Mouse (Mus musculus): ENCODE measurements around the gene Cwh43.
"Not testable (repeated sequence)": the region's sequence is repeated elsewhere in the genome, so short reads cannot be mapped to it uniquely, and the experiment has no call there.

The Cwh43 gene

DNA sequence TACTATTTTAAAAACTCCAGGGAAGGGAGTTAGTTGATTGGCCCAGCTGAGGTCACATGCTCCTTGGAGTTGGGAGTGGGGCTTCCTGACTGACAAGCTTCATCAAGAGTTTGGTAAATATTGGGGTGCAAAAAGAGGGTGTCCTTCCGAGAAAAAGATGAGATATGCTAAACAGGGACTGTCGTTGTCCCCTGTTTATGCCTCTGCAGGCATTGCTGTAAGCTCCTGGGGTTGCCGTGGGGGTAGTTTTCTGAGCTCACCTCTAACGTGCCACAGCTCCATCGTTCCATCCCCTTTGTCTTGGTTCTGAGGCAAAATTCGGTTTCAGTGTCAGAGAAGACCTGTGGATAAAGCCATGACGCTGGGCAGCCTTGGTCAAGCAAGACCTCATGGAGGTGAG lies 74.8 kb downstream of the Cwh43 start, which contains the start of gene Dcun1d4:
Gene Dcun1d4 (plus strand): TSS at position 301 of the 400 bp plus-strand sequence.
- no peak for DNase-seq (ENCODE audit: low spot score)

DNA sequence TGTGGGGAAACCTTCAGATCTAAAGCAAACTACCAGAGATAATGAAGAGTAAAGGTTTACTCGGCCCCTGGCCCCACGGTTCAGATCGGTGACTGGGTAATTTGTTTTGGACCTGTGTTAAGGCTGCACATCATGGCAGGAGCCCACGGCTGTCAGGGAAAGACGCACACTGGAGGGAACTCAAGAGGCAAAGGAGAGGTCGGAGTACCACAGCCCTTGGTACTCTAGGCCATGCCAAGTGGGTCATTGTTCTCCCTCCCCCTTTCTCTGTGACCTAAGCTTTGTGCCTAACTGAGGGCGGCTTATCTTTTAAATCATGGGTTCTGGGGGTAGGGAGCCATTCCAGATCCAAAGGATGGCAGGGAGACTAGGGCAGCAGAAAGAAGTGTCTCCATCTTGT lies 75.5 kb downstream of the Cwh43 start:
- no peak for DNase-seq (ENCODE audit: low spot score)

- DNase-seq (ENCODE audit: low spot score), result not testable (repeated sequence)
Observed at GRCm38 (mm10) chr5:73482381-73482780, 76.5 kb downstream of the Cwh43 start.

DNA sequence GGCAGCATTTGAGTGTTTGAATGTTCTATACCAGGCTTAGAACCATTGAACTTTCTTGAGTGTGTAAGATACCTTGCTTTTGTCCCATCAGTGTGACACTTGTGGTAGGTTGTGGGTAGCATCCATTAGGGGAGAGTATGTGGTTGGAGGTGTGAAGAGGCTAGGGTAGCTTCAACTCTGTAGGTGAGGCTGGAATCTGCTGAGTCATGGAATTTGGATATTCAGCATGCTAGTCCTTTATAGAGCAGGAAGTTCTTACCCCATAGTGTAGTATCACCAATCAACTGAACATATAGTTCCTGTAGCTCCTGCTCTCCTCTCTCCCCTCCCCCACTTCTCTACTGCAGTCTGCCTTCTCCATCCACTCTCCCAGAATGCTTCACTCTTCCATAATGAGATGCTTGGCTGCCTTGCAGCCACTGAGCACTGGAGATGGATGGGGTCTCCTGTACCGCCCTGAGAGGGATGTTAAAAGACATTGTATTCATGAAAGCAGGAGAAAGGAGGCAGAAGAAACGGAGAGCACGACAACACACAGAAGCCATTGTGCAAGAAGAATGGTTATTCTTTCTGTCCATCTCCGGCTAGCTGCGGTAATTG lies 78.2 kb downstream of the Cwh43 start:
- peak; percentile 23 for DNase-seq (ENCODE audit: low spot score)

- DNase-seq (ENCODE audit: low spot score), result peak; percentile 28
Observed at GRCm38 (mm10) chr5:73486451-73486850, 80.6 kb downstream of the Cwh43 start.

DNA sequence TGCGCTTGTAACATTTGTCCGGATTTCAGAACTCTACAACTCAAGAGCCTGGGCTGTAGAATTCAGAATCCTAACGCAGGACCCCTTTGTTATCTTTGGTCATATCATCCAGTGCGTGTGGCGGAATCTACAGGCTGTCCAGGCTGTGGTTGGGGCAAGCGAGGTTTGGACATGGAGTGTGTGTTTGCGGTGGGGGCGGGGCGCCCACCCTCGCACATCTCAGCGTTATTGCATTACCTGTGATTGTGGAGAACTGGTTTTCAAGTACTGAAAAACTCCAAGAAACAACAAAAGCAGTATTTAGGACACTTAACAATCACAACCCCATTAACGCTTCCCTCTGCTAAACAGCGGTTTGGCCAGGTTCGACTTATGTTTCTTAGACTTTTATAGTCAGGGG lies 84.0 kb downstream of the Cwh43 start:
- peak; percentile 66 for DNase-seq (ENCODE audit: low spot score)

DNA sequence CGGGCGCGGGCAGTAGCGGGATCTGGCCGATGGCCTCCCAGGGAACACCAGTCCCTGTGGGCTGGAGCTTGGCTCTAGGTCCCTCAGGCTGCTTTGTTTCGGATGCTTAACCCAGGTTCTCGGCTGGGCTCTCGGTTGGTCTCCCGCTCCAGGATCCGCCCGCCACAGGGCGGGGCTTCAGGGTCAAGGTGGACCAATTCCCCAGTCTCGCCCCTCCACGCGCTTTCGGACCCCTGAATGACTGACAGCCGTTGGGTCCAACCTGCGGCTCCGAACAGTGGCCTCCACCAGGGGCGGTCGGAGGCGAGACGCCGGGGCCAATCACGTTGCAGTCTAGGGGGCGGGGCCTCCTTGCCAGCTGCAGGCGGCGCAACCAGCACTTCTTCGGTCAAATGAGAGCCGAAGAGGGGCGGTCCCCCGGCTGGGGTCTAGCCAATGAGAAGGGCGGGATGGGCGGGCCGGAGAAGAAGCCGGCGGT lies 84.8 kb downstream of the Cwh43 start:
- DNase-seq (ENCODE audit: low spot score), result peak; percentile 100

DNA sequence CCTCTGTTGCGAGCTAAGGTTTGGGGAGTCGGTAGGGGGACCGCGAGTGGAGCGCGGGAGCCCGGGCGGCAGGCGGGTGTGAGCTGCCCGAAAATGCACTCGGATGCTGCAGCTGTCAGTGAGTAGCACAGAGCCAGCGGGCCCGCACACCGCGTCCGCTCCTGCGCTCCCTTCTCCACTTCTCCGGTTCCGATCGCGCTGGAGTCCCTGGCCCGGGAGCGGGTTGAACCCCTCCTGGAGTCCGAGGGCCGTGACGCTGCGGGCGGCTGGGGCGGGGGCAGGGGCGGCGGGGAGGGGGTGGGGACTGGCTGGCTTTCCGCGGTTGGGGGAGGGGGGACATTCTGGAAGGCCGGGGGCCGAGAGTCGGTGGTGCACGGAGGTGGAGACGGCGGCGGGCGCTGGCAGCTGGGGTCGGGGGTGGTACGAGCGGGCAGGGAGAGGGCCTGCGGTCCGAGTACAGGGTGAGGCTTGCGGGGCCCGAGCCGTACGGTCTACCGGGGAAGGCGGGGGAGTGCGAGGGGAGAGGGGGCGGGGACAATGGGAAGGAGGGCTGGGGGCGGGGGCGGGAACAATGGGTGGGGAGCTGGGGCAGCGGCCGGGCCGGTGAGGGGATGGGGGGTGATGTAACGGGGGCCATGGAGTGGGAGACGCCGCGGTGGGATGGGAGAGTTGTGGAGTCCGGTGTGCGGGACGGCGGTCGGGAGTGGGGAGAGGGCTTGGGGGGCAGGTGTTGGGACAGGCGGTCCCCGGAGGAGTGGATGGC lies 85.4 kb downstream of the Cwh43 start:
- DNase-seq (ENCODE audit: low spot score), result peak; percentile 60

- DNase-seq (ENCODE audit: low spot score), result peak; percentile 98
Observed at GRCm38 (mm10) chr5:73491837-73492720, 86.2 kb downstream of the Cwh43 start.

DNA sequence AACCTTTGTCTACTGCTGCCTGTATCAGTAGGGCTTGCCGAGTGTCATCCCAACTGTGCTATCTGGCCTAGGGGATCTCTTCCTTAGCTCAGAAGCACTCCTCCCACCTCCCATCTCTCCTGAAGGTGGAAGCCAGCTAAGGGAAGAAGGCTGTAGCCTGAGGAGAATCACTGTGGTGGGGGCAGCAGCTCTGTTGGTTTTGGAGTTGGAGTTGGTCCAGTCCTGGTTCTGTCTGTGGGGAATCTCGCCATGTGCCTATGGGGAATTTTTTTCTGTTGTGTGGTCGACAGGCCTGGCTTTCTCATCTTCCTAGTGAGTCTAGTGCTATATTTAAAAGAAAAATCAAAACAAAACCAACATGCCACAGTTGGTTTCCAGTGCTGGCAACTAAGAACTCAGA lies 91.5 kb downstream of the Cwh43 start:
- no peak for DNase-seq (ENCODE audit: low spot score)

- DNase-seq (ENCODE audit: low spot score), result no peak
Observed at GRCm38 (mm10) chr5:73498559-73498958, 92.7 kb downstream of the Cwh43 start.

- no peak for DNase-seq (ENCODE audit: low spot score)
Observed at GRCm38 (mm10) chr5:73500867-73501440, 95.1 kb downstream of the Cwh43 start.

DNA sequence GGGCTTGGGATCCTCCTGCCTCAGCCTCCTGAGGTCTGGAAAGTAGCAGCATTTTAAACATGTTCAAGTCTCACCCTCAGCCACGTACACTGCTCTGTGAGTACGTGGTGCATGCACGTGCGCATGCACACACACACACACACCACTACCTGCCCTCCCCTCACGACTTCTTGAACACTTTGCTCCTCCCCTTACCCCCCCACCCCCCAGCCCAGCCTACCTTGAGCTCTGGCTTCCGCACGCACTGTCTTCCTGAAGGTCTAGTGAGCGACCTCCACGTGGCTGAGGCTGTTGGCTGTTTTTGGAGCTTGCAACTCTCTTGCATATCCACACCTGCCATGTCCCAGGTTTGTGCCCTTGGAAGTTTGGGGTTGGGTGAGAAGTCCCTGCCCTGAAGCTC lies 96.5 kb downstream of the Cwh43 start:
- no peak for DNase-seq (ENCODE audit: low spot score)

Data from embryo, embryonic 10.5 days (tissue).